Mouse (Mus musculus) kidney, embryonic 15.5 days (tissue): ENCODE data around the gene Zfand3. TPM values are rescaled to one million over a fixed set of nuclear protein-coding genes. Genes with fewer than 3 reads are reported as not detected.

Experiments
- ATAC-seq: fragments of 200-750 bp; cut with Nextera tagmentation; replicated peaks from 2 replicates; pipeline ENCODE4 v1.8.0; 2017; ENCODE audit warnings: moderate TSS enrichment; ENCODE audit not compliant: low FRiP score
- H3K27ac ChIP-seq: fragments of 300-500 bp; sonication (generic); 2 replicates; pipeline ENCODE4 v1.5.1; 2015; ENCODE audit warnings: mild to moderate bottlenecking, inconsistent platforms
- H3K27me3 ChIP-seq: fragments of 300-500 bp; sonication (generic); 2 replicates; pipeline ENCODE4 v1.6.1; 2015; ENCODE audit warnings: inconsistent platforms
- H3K36me3 ChIP-seq: fragments of 300-500 bp; sonication (generic); 2 replicates; pipeline ENCODE4 v1.6.1; 2015; ENCODE audit warnings: inconsistent platforms
- H3K4me1 ChIP-seq: fragments of 300-500 bp; sonication (generic); 2 replicates; pipeline ENCODE4 v1.6.1; 2015; ENCODE audit warnings: inconsistent platforms
- H3K4me2 ChIP-seq: fragments of 300-500 bp; sonication (generic); 2 replicates; pipeline ENCODE4 v1.6.1; 2015; ENCODE audit warnings: moderate library complexity, mild to moderate bottlenecking, inconsistent platforms
- H3K4me3 ChIP-seq: fragments of 300-500 bp; sonication (generic); replicated peaks from 2 replicates; pipeline ENCODE4 v1.5.1; 2015; ENCODE audit warnings: mild to moderate bottlenecking, inconsistent platforms
- H3K9ac ChIP-seq: fragments of 300-500 bp; sonication (generic); 2 replicates; pipeline ENCODE4 v1.6.1; 2015; ENCODE audit warnings: mild to moderate bottlenecking, inconsistent platforms
- H3K9me3 ChIP-seq: fragments of 300-500 bp; sonication (generic); replicated peaks from 2 replicates; pipeline ENCODE4 v1.6.1; 2016; ENCODE audit warnings: inconsistent platforms
- WGBS: fragments of 180-500 bp; shearing (Covaris S2); methylation state at CpG from one replicate; pipeline ENCODE4 v1.1.7; 2015; ENCODE audit warnings: mixed read lengths; 5-methylcytosine and 5-hydroxymethylcytosine counted together
- polyA plus RNA-seq: library from polyadenylated mRNA; unstranded; fragments of >200 nt; fragmentation: Nextera tagmentation; extraction: Ambion mirVana; gene quantifications from 2 replicates; pipeline ENCODE4 v1.2.1, GENCODE M21; 2015

Zfand3 gene
- polyA plus RNA-seq, 1 experiment from 2014 or later, result 53.0 TPM

- no peak for ATAC-seq
- no peak overlapping the region for H3K9ac ChIP-seq
- H3K9me3 ChIP-seq, result peaks cover 5% of the 10 kb centered on the region; the same call in 1 of the 2 replicates
- no peak overlapping the region for H3K27ac ChIP-seq
- H3K4me1 ChIP-seq, result peaks cover 9% of the 10 kb centered on the region
- no peak overlapping the region for H3K4me3 ChIP-seq
- H3K27me3 ChIP-seq, result no peaks in the 10 kb centered on the region
- 86% methylated on average over 2 of the region's 2 CpGs for WGBS
- no peak overlapping the region for H3K4me2 ChIP-seq
- peaks cover 22% of the 10 kb centered on the region for H3K36me3 ChIP-seq
These were observed 88.7 kb downstream of the Zfand3 start for GRCm38 (mm10) chr17:30093148-30093749.

- no peak overlapping the region for H3K9ac ChIP-seq
- no peak overlapping the region for H3K4me3 ChIP-seq
- no peak overlapping the region for H3K4me2 ChIP-seq
- no peaks in the 10 kb centered on the region for H3K27me3 ChIP-seq
- WGBS, result 78% methylated on average over 5 of the region's 5 CpGs
- peaks cover 22% of the 10 kb centered on the region for H3K36me3 ChIP-seq
- peaks cover 23% of the 10 kb centered on the region for H3K4me1 ChIP-seq
- H3K9me3 ChIP-seq, result peaks cover 5% of the 10 kb centered on the region; the same call in 1 of the 2 replicates
- H3K27ac ChIP-seq, result no peak overlapping the region
- ATAC-seq, result no peak
These were observed 92.6 kb downstream of the Zfand3 start for GRCm38 (mm10) chr17:30097156-30097555.

GRCm38 (mm10) chr17:30097677-30098076, 93.1 kb downstream of the Zfand3 start:
- H3K4me1 ChIP-seq, result peaks cover 26% of the 10 kb centered on the region
- 54% methylated on average over 4 of the region's 4 CpGs for WGBS
- no peak for ATAC-seq
- H3K9me3 ChIP-seq, result peaks cover 5% of the 10 kb centered on the region; the same call in 1 of the 2 replicates
- H3K36me3 ChIP-seq, result peaks cover 22% of the 10 kb centered on the region
- H3K27me3 ChIP-seq, result no peaks in the 10 kb centered on the region
- H3K27ac ChIP-seq, result no peak overlapping the region
- H3K9ac ChIP-seq, result no peak overlapping the region
- H3K4me3 ChIP-seq, result no peak overlapping the region
- no peak overlapping the region for H3K4me2 ChIP-seq

GRCm38 (mm10) chr17:30099670-30100069, 95.1 kb downstream of the Zfand3 start:
- H3K4me3 ChIP-seq, result no peak overlapping the region
- H3K4me2 ChIP-seq, result no peak overlapping the region
- no peak overlapping the region for H3K27ac ChIP-seq
- ATAC-seq, result no peak
- H3K4me1 ChIP-seq, result peaks cover 30% of the 10 kb centered on the region
- H3K27me3 ChIP-seq, result no peaks in the 10 kb centered on the region
- H3K9me3 ChIP-seq, result peaks cover 5% of the 10 kb centered on the region; the same call in 1 of the 2 replicates
- no peak overlapping the region for H3K9ac ChIP-seq
- peaks cover 11% of the 10 kb centered on the region for H3K36me3 ChIP-seq
- WGBS, result 74% methylated on average over 2 of the region's 2 CpGs

- no peaks in the 10 kb centered on the region for H3K9me3 ChIP-seq
- H3K4me3 ChIP-seq, result no peak overlapping the region
- no peak for ATAC-seq
- no peaks in the 10 kb centered on the region for H3K27me3 ChIP-seq
- no peak overlapping the region for H3K9ac ChIP-seq
- H3K36me3 ChIP-seq, result no peaks in the 10 kb centered on the region
- peaks cover 30% of the 10 kb centered on the region for H3K4me1 ChIP-seq
- H3K4me2 ChIP-seq, result no peak overlapping the region
- H3K27ac ChIP-seq, result no peak overlapping the region
These were observed 97.3 kb downstream of the Zfand3 start for GRCm38 (mm10) chr17:30101801-30102200.

GRCm38 (mm10) chr17:30103005-30103404, 98.5 kb downstream of the Zfand3 start:
- H3K4me2 ChIP-seq, result no peak overlapping the region
- no peaks in the 10 kb centered on the region for H3K36me3 ChIP-seq
- no peak overlapping the region for H3K9ac ChIP-seq
- ATAC-seq, result no peak
- WGBS, result 93% methylated on average over 5 of the region's 5 CpGs
- H3K4me3 ChIP-seq, result no peak overlapping the region
- H3K27ac ChIP-seq, result no peak overlapping the region
- peaks cover 21% of the 10 kb centered on the region; the same call in 1 of the 2 replicates for H3K4me1 ChIP-seq
- H3K9me3 ChIP-seq, result no peaks in the 10 kb centered on the region
- no peaks in the 10 kb centered on the region for H3K27me3 ChIP-seq

- Histone ChIP-seq H3K27ac (no peak overlapping the region), H3K9ac (no peak overlapping the region), H3K4me3 (no peak overlapping the region), H3K4me2 (no peak overlapping the region), H3K27me3 (no peaks in the 10 kb centered on the region), H3K36me3 (no peaks in the 10 kb centered on the region), H3K4me1 (peaks cover 23% of the 10 kb centered on the region; the same call in 1 of the 2 replicates), H3K9me3 (no peaks in the 10 kb centered on the region)
- ATAC-seq, result no peak
- 74% methylated on average over 4 of the region's 4 CpGs for WGBS
These were observed 99.2 kb downstream of the Zfand3 start for GRCm38 (mm10) chr17:30103641-30104165.

GRCm38 (mm10) chr17:30105369-30105768, 100.8 kb downstream of the Zfand3 start:
- no peak overlapping the region for H3K27ac ChIP-seq
- whole genome bisulfite sequencing, result 84% methylated on average over 3 of the region's 3 CpGs
- no peak for ATAC-seq
- no peaks in the 10 kb centered on the region for H3K36me3 ChIP-seq
- H3K9me3 ChIP-seq, result no peaks in the 10 kb centered on the region
- H3K9ac ChIP-seq, result no peak overlapping the region
- H3K4me1 ChIP-seq, result peaks cover 26% of the 10 kb centered on the region
- H3K4me3 ChIP-seq, result no peak overlapping the region
- no peak overlapping the region for H3K4me2 ChIP-seq
- no peaks in the 10 kb centered on the region for H3K27me3 ChIP-seq

- Histone ChIP-seq H3K36me3 (no peaks in the 10 kb centered on the region), H3K4me2 (no peak overlapping the region), H3K4me3 (no peak overlapping the region), H3K4me1 (peaks cover 31% of the 10 kb centered on the region), H3K27me3 (no peaks in the 10 kb centered on the region), H3K9ac (no peak overlapping the region), H3K9me3 (no peaks in the 10 kb centered on the region), H3K27ac (no peak overlapping the region)
- no peak for ATAC-seq
- WGBS, result 27% methylated on average over 7 of the region's 7 CpGs
These were observed 106.1 kb downstream of the Zfand3 start for GRCm38 (mm10) chr17:30110678-30111077.

GRCm38 (mm10) chr17:30111556-30111955, 107.0 kb downstream of the Zfand3 start:
- Histone ChIP-seq H3K27me3 (no peaks in the 10 kb centered on the region), H3K36me3 (no peaks in the 10 kb centered on the region), H3K27ac (no peak overlapping the region), H3K4me1 (peaks cover 33% of the 10 kb centered on the region), H3K9me3 (no peaks in the 10 kb centered on the region), H3K9ac (no peak overlapping the region), H3K4me3 (no peak overlapping the region), H3K4me2 (no peak overlapping the region)
- WGBS, result 57% methylated on average over 5 of the region's 5 CpGs
- no peak for ATAC-seq

- no peak for ATAC-seq
- Histone ChIP-seq H3K4me2 (no peak overlapping the region), H3K27ac (no peak overlapping the region), H3K4me1 (peaks cover 34% of the 10 kb centered on the region), H3K27me3 (no peaks in the 10 kb centered on the region), H3K36me3 (no peaks in the 10 kb centered on the region), H3K9me3 (no peaks in the 10 kb centered on the region), H3K4me3 (no peak overlapping the region), H3K9ac (no peak overlapping the region)
- WGBS, result 56% methylated on average over 4 of the region's 4 CpGs
These were observed 107.5 kb downstream of the Zfand3 start for GRCm38 (mm10) chr17:30112080-30112479.

GRCm38 (mm10) chr17:30112555-30113305, 108.2 kb downstream of the Zfand3 start:
- WGBS, result 84% methylated on average over 7 of the region's 7 CpGs
- no peaks in the 10 kb centered on the region for H3K9me3 ChIP-seq
- no peaks in the 10 kb centered on the region for H3K36me3 ChIP-seq
- H3K4me3 ChIP-seq, result no peak overlapping the region
- no peak overlapping the region for H3K9ac ChIP-seq
- no peak for ATAC-seq
- no peaks in the 10 kb centered on the region for H3K27me3 ChIP-seq
- no peak overlapping the region for H3K27ac ChIP-seq
- peaks cover 38% of the 10 kb centered on the region for H3K4me1 ChIP-seq
- no peak overlapping the region for H3K4me2 ChIP-seq
